Comparison of ENCODE assay signal across 9 mouse cellular contexts in genomic region chr7:145242851-145243712, GRCm38 (mm10). TPM values are rescaled to one million over a fixed set of nuclear protein-coding genes. Genes with fewer than 3 reads are reported as not detected.
A peak's percentile ranks its signal among the peaks of the same experiment; 100 is the strongest.
DNase-seq lines count a peak whose midpoint lies in the region; ATAC-seq and TF ChIP-seq lines count a peak whose summit lies in the region.
"Had no signal": no experiment of that assay in that cellular context is flagged by ENCODE, and none has a peak within 500 bp of the region (broad histone marks: within the 10 kb centered on the region; RNA-seq: fewer than 3 reads in every experiment).

No protein-coding gene starts in this region.

- H3K4me2 ChIP-seq in hindbrain, embryonic 12.5 days (replicated peaks): no peak overlapping the region

- H3K36me3 ChIP-seq in hindbrain, embryonic 12.5 days: no peaks in the 10 kb centered on the region

- DNase-seq in MN1 (ENCODE audit: low spot score): peak; percentile 78
- DNase-seq in cerebellum, adult 2 months: peak; percentile 82 to 92
- peak; percentile 76 for DNase-seq in forelimb bud, embryonic 11.5 days (ENCODE audit: low read depth, low spot score)
- peak; percentile 22 for DNase-seq in layer of hippocampus, adult 9-11 months
- DNase-seq in lung, postnatal 14 days: peak; percentile 92
- DNase-seq in right cerebral cortex, adult 18-20 months: peak; percentile 72
- peak; percentile 51 to 80 for DNase-seq in urinary bladder, adult 18-20 months (ENCODE audit: low spot score in 2 of 2)

- peak; percentile 63; the same call in 1 of the 2 replicates for ATAC-seq in hindbrain, embryonic 12.5 days (ENCODE audit: low FRiP score)

- peak; percentile 99 for TF ChIP-seq CTCF in cerebellum, adult 2 months (IDR thresholded peaks at IDR 0.05; ENCODE audit: borderline replicate concordance, insufficient read depth, low read depth, low read length)

- H3K9me3 ChIP-seq in hindbrain, embryonic 12.5 days (replicated peaks): no peaks in the 10 kb centered on the region

- no peaks in the 10 kb centered on the region for H3K27me3 ChIP-seq in cerebellum, adult 2 months (ENCODE audit: control insufficient read depth, insufficient read depth, low read length)
- 0 out of 2 replicates have a peak, but pooled peaks cover 12% of the 10 kb centered on the region for H3K27me3 ChIP-seq in hindbrain, embryonic 12.5 days

- no peak for TF ChIP-seq POLR2A in cerebellum, adult 2 months (IDR thresholded peaks at IDR 0.05; ENCODE audit: borderline replicate concordance, insufficient read depth, low read length)

- 13% methylated on average over 9 of the region's 9 CpGs for WGBS in cerebellum, adult 2 months
- 12% methylated on average over 9 of the region's 9 CpGs for WGBS in hindbrain, embryonic 12.5 days

- no peak overlapping the region for H3K9ac ChIP-seq in hindbrain, embryonic 12.5 days

- peaks cover 55% of the 10 kb centered on the region for H3K4me1 ChIP-seq in cerebellum, adult 2 months (ENCODE audit: control insufficient read depth, insufficient read depth, low read length)
- H3K4me1 ChIP-seq in hindbrain, embryonic 12.5 days: 0 out of 2 replicates have a peak, but pooled peaks cover 4% of the 10 kb centered on the region

- no peak overlapping the region for H3K27ac ChIP-seq in cerebellum, adult 2 months (ENCODE audit: insufficient read depth, low read length)
- H3K27ac ChIP-seq in hindbrain, embryonic 12.5 days: no peak overlapping the region

- H3K4me3 ChIP-seq in cerebellum, adult 2 months (replicated peaks; ENCODE audit: insufficient read depth, low read depth, low read length): no peak overlapping the region
- no peak overlapping the region for H3K4me3 ChIP-seq in hindbrain, embryonic 12.5 days
- H3K4me3 ChIP-seq: megakaryocyte, embryonic 14.5 days had no signal

RNA-seq across cellular contexts. Expression of gene 1810010D01Rik, which starts 35.2 kb away (rescaled TPM):
- 11.3 and 13.6 TPM in 2 replicates for polyA plus RNA-seq in cerebellum, adult 2 months (2012; rRNA removed)
- polyA plus RNA-seq in hindbrain, embryonic 12.5 days (2016; fragmentation: Nextera tagmentation; extraction: Ambion mirVana): 0.35 TPM in 1 of 2 replicates, not detected in the other

RNA-seq across cellular contexts. Expression of gene Tpcn2, which starts 40.7 kb away (rescaled TPM):
- 24.4 and 29.0 TPM in 2 replicates for polyA plus RNA-seq in cerebellum, adult 2 months (2012; rRNA removed)
- 6.8 and 7.1 TPM in 2 replicates for polyA plus RNA-seq in hindbrain, embryonic 12.5 days (2016; fragmentation: Nextera tagmentation; extraction: Ambion mirVana)

RNA-seq across cellular contexts. Expression of gene Mrgprf, which starts 57.5 kb away (rescaled TPM):
- polyA plus RNA-seq in cerebellum, adult 2 months (2012; rRNA removed): 24.0 and 30.8 TPM in 2 replicates
- polyA plus RNA-seq in hindbrain, embryonic 12.5 days (2016; fragmentation: Nextera tagmentation; extraction: Ambion mirVana): 0.99 and 1.1 TPM in 2 replicates

Comparison
In these comparisons a context has a peak if more than half of its experiments do, and no peak if none do; other contexts are left out.
1. DNase-seq: peak in every context shown above with its lines; median percentile 92 in lung, postnatal 14 days; 87 in cerebellum, adult 2 months; 78 in MN1; 76 in forelimb bud, embryonic 11.5 days; 72 in right cerebral cortex, adult 18-20 months; 66 in urinary bladder, adult 18-20 months; 22 in layer of hippocampus, adult 9-11 months.
2. RNA of gene Mrgprf, which starts 57.5 kb away (polyA plus RNA-seq): 24.0 to 30.8 TPM in cerebellum, adult 2 months; 0.99 to 1.1 TPM in hindbrain, embryonic 12.5 days; every median in the first group is over 10 times any median in the second.